Mouse (Mus musculus) myocyte (in vitro differentiated cells): ENCODE results near the gene Smim4.

ENCODE experiments used
- E2F4 ChIP-seq: IDR thresholded peaks from one replicate; pipeline ENCODE4 v1.6.1; 2011; ENCODE audit warnings: mild to moderate bottlenecking, control low read depth, moderate library complexity; ENCODE audit not compliant: insufficient read depth
- MAX ChIP-seq: IDR thresholded peaks from one replicate; pipeline ENCODE4 v1.6.1; 2011; ENCODE audit warnings: low read depth, mild to moderate bottlenecking, control low read depth
- MYOD1 ChIP-seq, 3 experiments: IDR thresholded peaks; one replicate each; pipeline ENCODE4 v1.6.1; 2011; ENCODE audit warnings: control low read depth in 2 of 3, low read depth in 2 of 3, mild to moderate bottlenecking in 2 of 3, moderate library complexity in 1 of 3; ENCODE audit not compliant: insufficient read length in 2 of 3, control insufficient read depth in 1 of 3
- POLR2A ChIP-seq: IDR thresholded peaks from one replicate; pipeline ENCODE4 v1.6.1; 2011; ENCODE audit warnings: low read depth, mild to moderate bottlenecking, control low read depth, moderate library complexity; ENCODE audit not compliant: insufficient read length
- TCF12 ChIP-seq: IDR thresholded peaks from one replicate; pipeline ENCODE4 v1.6.1; 2011; ENCODE audit warnings: mild to moderate bottlenecking, control low read depth; ENCODE audit not compliant: poor library complexity, insufficient read depth, severe bottlenecking

GRCm38 (mm10) chr14:31128826-31129219 lies at the start of gene Smim4:
- TF ChIP-seq POLR2A (peak; percentile 87), MYOD1 (IDR thresholded peaks at IDR 0.05; ENCODE audit: control insufficient read depth in 1 of 3, insufficient read length in 2 of 3, low read depth in 2 of 3) (no peak), MAX (no peak), E2F4 (peak; percentile 75), TCF12 (no peak)
